Mouse (Mus musculus) B cell, adult 2 months (primary cell): ENCODE results near the gene Mfsd14a.
"Not testable (repeated sequence)": the region's sequence is repeated elsewhere in the genome, so short reads cannot be mapped to it uniquely, and the experiment has no call there.

Experiments used
- DNase-seq, 2 experiments: peaks; one replicate each; pipeline ENCODE4 v3.0.0; 2022

Mfsd14a gene

GRCm38 (mm10) chr3:116662463-116662863 is at the start of gene Mfsd14a:
Gene Mfsd14a, minus strand, starts transcription at chr3:116662677.
- DNase-seq = peak; percentile 100

- peak; percentile 80 to 84 for DNase-seq
These were observed 49.4 kb upstream of the Mfsd14a start for GRCm38 (mm10) chr3:116711624-116712435.

- DNase-seq = peak; percentile 4 to 12
These were observed 48.5 kb upstream of the Mfsd14a start for GRCm38 (mm10) chr3:116710941-116711340.

- no peak for DNase-seq
These were observed 43.2 kb upstream of the Mfsd14a start for GRCm38 (mm10) chr3:116705637-116706204.

GRCm38 (mm10) chr3:116703835-116704234 is 41.4 kb upstream of the Mfsd14a start:
- DNase-seq = no peak

GRCm38 (mm10) chr3:116702647-116703272 is 40.3 kb upstream of the Mfsd14a start:
- DNase-seq = no peak

- DNase-seq = no peak
These were observed 39.1 kb upstream of the Mfsd14a start for GRCm38 (mm10) chr3:116701601-116702000.

- no peak for DNase-seq
These were observed 36.3 kb upstream of the Mfsd14a start for GRCm38 (mm10) chr3:116698786-116699185.

GRCm38 (mm10) chr3:116695666-116695985 is 33.1 kb upstream of the Mfsd14a start:
- no peak for DNase-seq

GRCm38 (mm10) chr3:116694955-116695665 is 32.6 kb upstream of the Mfsd14a start:
- no peak for DNase-seq

GRCm38 (mm10) chr3:116694312-116694711 is 31.8 kb upstream of the Mfsd14a start:
- DNase-seq = no peak

GRCm38 (mm10) chr3:116681160-116681559 is 18.7 kb upstream of the Mfsd14a start, which contains the start of gene Gm43191:
Gene Gm43191, minus strand, starts transcription at chr3:116681260.
- DNase-seq = no peak

GRCm38 (mm10) chr3:116664281-116664680 is 1.8 kb upstream of the Mfsd14a start:
- not testable (repeated sequence) for DNase-seq

GRCm38 (mm10) chr3:116661870-116662414 is 535 bp downstream of the Mfsd14a start:
- no peak for DNase-seq

- DNase-seq = no peak
These were observed 1.1 kb downstream of the Mfsd14a start for GRCm38 (mm10) chr3:116661288-116661869.

GRCm38 (mm10) chr3:116659856-116660430 is 2.5 kb downstream of the Mfsd14a start:
- no peak for DNase-seq

GRCm38 (mm10) chr3:116658928-116659565 is 3.4 kb downstream of the Mfsd14a start:
- DNase-seq = no peak

- no peak for DNase-seq
These were observed 6.1 kb downstream of the Mfsd14a start for GRCm38 (mm10) chr3:116656184-116656965.

- not testable (repeated sequence) for DNase-seq
These were observed 8.4 kb downstream of the Mfsd14a start for GRCm38 (mm10) chr3:116654051-116654450.

- no peak for DNase-seq
These were observed 9.1 kb downstream of the Mfsd14a start for GRCm38 (mm10) chr3:116653278-116653945.
